ENCODE assay signal across 10 mouse cellular contexts in genomic region chr10:39559321-39559720, GRCm38 (mm10). TPM values are rescaled to one million over a fixed set of nuclear protein-coding genes. Genes with fewer than 3 reads are reported as not detected.
DNase-seq lines count a peak whose midpoint lies in the region; ATAC-seq lines count a peak whose summit lies in the region.
"Had no signal": no experiment of that assay in that cellular context is flagged by ENCODE, and none has a peak within 500 bp of the region (broad histone marks: within the 10 kb centered on the region; RNA-seq: fewer than 3 reads in every experiment).

No protein-coding gene starts in this region.

- no peak for DNase-seq in kidney, postnatal 4 days
- DNase-seq in embryonic facial prominence, embryonic 14.5 days (ENCODE audit: low spot score): no peak
- no peak for DNase-seq in forebrain, embryonic 14.5 days (ENCODE audit: low spot score)
- DNase-seq in midbrain, embryonic 14.5 days: no peak
- no peak for DNase-seq in urinary bladder, postnatal 10 days (ENCODE audit: low spot score)
- no peak for DNase-seq in gastrocnemius, adult 8-10 months (ENCODE audit: low spot score in 2 of 2)
- DNase-seq: lung, postnatal 36 days; thymus, adult 18-20 months had no signal

- H3K4me3 ChIP-seq in kidney, embryonic 14.5 days (ENCODE audit: low read length): no peak overlapping the region
- no peak overlapping the region for H3K4me3 ChIP-seq in embryonic facial prominence, embryonic 14.5 days (ENCODE audit: low read depth, low read length)
- no peak overlapping the region for H3K4me3 ChIP-seq in forebrain, embryonic 14.5 days (ENCODE audit: low read depth, low read length)
- H3K4me3 ChIP-seq in midbrain, embryonic 14.5 days (replicated peaks; ENCODE audit: low read depth, low read length): no peak overlapping the region
- H3K4me3 ChIP-seq: limb, embryonic 13.5 days had no signal

- H3K36me3 ChIP-seq in kidney, embryonic 14.5 days (ENCODE audit: control insufficient read depth, insufficient read depth, low read length): no peaks in the 10 kb centered on the region; the same call in 1 of the 2 replicates
- 0 out of 2 replicates have a peak, but pooled peaks cover 7% of the 10 kb centered on the region for H3K36me3 ChIP-seq in embryonic facial prominence, embryonic 14.5 days (ENCODE audit: control insufficient read depth, insufficient read depth, low read length)
- H3K36me3 ChIP-seq in forebrain, embryonic 14.5 days (ENCODE audit: control insufficient read depth, insufficient read depth, low read length): peaks cover 27% of the 10 kb centered on the region
- H3K36me3 ChIP-seq in midbrain, embryonic 14.5 days (ENCODE audit: control insufficient read depth, insufficient read depth, low read length): peaks cover 11% of the 10 kb centered on the region; the same call in 1 of the 2 replicates
- H3K36me3 ChIP-seq: limb, embryonic 13.5 days had no signal

- H3K4me2 ChIP-seq in kidney, embryonic 14.5 days (replicated peaks; ENCODE audit: low read depth, low read length): no peak overlapping the region
- no peak overlapping the region for H3K4me2 ChIP-seq in embryonic facial prominence, embryonic 14.5 days (ENCODE audit: low read depth, low read length)
- no peak overlapping the region for H3K4me2 ChIP-seq in forebrain, embryonic 14.5 days (ENCODE audit: low read length)
- no peak overlapping the region for H3K4me2 ChIP-seq in midbrain, embryonic 14.5 days (ENCODE audit: low read length)
- H3K4me2 ChIP-seq: limb, embryonic 13.5 days had no signal

- peaks cover 80% of the 10 kb centered on the region for H3K4me1 ChIP-seq in kidney, embryonic 14.5 days (ENCODE audit: control insufficient read depth, insufficient read depth, low read length)
- H3K4me1 ChIP-seq in embryonic facial prominence, embryonic 14.5 days (ENCODE audit: control insufficient read depth, insufficient read depth, low read length): peaks cover 25% of the 10 kb centered on the region
- peaks cover 27% of the 10 kb centered on the region for H3K4me1 ChIP-seq in forebrain, embryonic 14.5 days (ENCODE audit: control insufficient read depth, insufficient read depth, low read length)
- H3K4me1 ChIP-seq in midbrain, embryonic 14.5 days (ENCODE audit: control insufficient read depth, insufficient read depth, low read length): peaks cover 44% of the 10 kb centered on the region

- no peak overlapping the region for H3K9ac ChIP-seq in kidney, embryonic 14.5 days (ENCODE audit: low read depth, low read length)
- no peak overlapping the region for H3K9ac ChIP-seq in embryonic facial prominence, embryonic 14.5 days (ENCODE audit: low read depth, low read length)
- H3K9ac ChIP-seq in forebrain, embryonic 14.5 days (ENCODE audit: low read length): no peak overlapping the region
- H3K9ac ChIP-seq in midbrain, embryonic 14.5 days (replicated peaks; ENCODE audit: low read length): no peak overlapping the region
- H3K9ac ChIP-seq: limb, embryonic 13.5 days had no signal

- WGBS in kidney, embryonic 14.5 days: 66% methylated on average over 3 of the region's 3 CpGs
- WGBS in embryonic facial prominence, embryonic 14.5 days: 64% methylated on average over 3 of the region's 3 CpGs
- WGBS in forebrain, embryonic 14.5 days: 83% methylated on average over 3 of the region's 3 CpGs
- 84% methylated on average over 3 of the region's 3 CpGs for WGBS in midbrain, embryonic 14.5 days

- H3K27me3 ChIP-seq in kidney, embryonic 14.5 days (ENCODE audit: control insufficient read depth, insufficient read depth, low read length): no peaks in the 10 kb centered on the region
- H3K27me3 ChIP-seq in embryonic facial prominence, embryonic 14.5 days (replicated peaks; ENCODE audit: control insufficient read depth, insufficient read depth, low read length): no peaks in the 10 kb centered on the region
- H3K27me3 ChIP-seq in forebrain, embryonic 14.5 days (replicated peaks; ENCODE audit: control insufficient read depth, insufficient read depth, low read length): no peaks in the 10 kb centered on the region
- no peaks in the 10 kb centered on the region for H3K27me3 ChIP-seq in midbrain, embryonic 14.5 days (ENCODE audit: control insufficient read depth, insufficient read depth, low read length)
- H3K27me3 ChIP-seq: limb, embryonic 13.5 days had no signal

- H3K27ac ChIP-seq in kidney, embryonic 14.5 days (ENCODE audit: low read depth, low read length): peak overlapping the region; percentile 57; the same call in 1 of the 2 replicates
- H3K27ac ChIP-seq in embryonic facial prominence, embryonic 14.5 days (replicated peaks; ENCODE audit: low read depth, low read length): 0 out of 2 replicates have a peak overlapping the region, but pooled peaks have one; percentile 28
- 0 out of 2 replicates have a peak overlapping the region, but pooled peaks have one; percentile 58 for H3K27ac ChIP-seq in forebrain, embryonic 14.5 days (ENCODE audit: low read depth, low read length)
- peak overlapping the region; percentile 80; the same call in 1 of the 2 replicates for H3K27ac ChIP-seq in midbrain, embryonic 14.5 days (replicated peaks; ENCODE audit: low read depth, low read length)
- H3K27ac ChIP-seq: limb, embryonic 13.5 days had no signal

- no peaks in the 10 kb centered on the region for H3K9me3 ChIP-seq in kidney, embryonic 14.5 days (ENCODE audit: control insufficient read depth, low read length)
- H3K9me3 ChIP-seq in embryonic facial prominence, embryonic 14.5 days (ENCODE audit: control insufficient read depth, low read length): no peaks in the 10 kb centered on the region
- H3K9me3 ChIP-seq in forebrain, embryonic 14.5 days (replicated peaks; ENCODE audit: control insufficient read depth, low read length): no peaks in the 10 kb centered on the region
- no peaks in the 10 kb centered on the region for H3K9me3 ChIP-seq in midbrain, embryonic 14.5 days (ENCODE audit: control insufficient read depth, low read length)
- H3K9me3 ChIP-seq: limb, embryonic 13.5 days had no signal

- no peak for ATAC-seq in kidney, embryonic 14.5 days (ENCODE audit: low FRiP score, low TSS enrichment)
- no peak for ATAC-seq in embryonic facial prominence, embryonic 14.5 days (ENCODE audit: low read depth)
- ATAC-seq in forebrain, embryonic 14.5 days: no peak
- ATAC-seq in midbrain, embryonic 14.5 days (ENCODE audit: low FRiP score, low TSS enrichment): no peak

RNA-seq across cellular contexts. Expression of gene Traf3ip2, which starts 53.4 kb away (rescaled TPM):
- 16.6 and 19.6 TPM in 2 replicates for polyA plus RNA-seq in kidney, embryonic 14.5 days (2014; fragmentation: Nextera tagmentation; extraction: Ambion mirVana)
- polyA plus RNA-seq in embryonic facial prominence, embryonic 14.5 days (2014; fragmentation: Nextera tagmentation; extraction: Ambion mirVana): 12.5 and 12.9 TPM in 2 replicates
- 4.8 and 5.7 TPM in 2 replicates for polyA plus RNA-seq in forebrain, embryonic 14.5 days (2014; fragmentation: Nextera tagmentation; extraction: Ambion mirVana)
- 5.4 and 6.8 TPM in 2 replicates for polyA plus RNA-seq in midbrain, embryonic 14.5 days (2014; fragmentation: Nextera tagmentation; extraction: Ambion mirVana)
- 1 to 10 TPM; 2.8 to 6.3 (median 4.4) TPM for total RNA-seq in gastrocnemius, adult 8-10 months (2022)

Comparison
In these comparisons a context has a peak if more than half of its experiments do, and no peak if none do; other contexts are left out.
1. H3K27ac ChIP-seq: peak in every context shown above with its lines; median percentile 80 in midbrain, embryonic 14.5 days; 58 in forebrain, embryonic 14.5 days; 57 in kidney, embryonic 14.5 days; 28 in embryonic facial prominence, embryonic 14.5 days.